Mouse (Mus musculus) retina, embryonic 14.5 days (tissue): ENCODE measurements around the gene Bin2.

ENCODE experiments used
- DNase-seq: peaks from one replicate; pipeline ENCODE4 v3.0.0-alpha.2; 2015; ENCODE audit warnings: low spot score

The Bin2 gene

DNA sequence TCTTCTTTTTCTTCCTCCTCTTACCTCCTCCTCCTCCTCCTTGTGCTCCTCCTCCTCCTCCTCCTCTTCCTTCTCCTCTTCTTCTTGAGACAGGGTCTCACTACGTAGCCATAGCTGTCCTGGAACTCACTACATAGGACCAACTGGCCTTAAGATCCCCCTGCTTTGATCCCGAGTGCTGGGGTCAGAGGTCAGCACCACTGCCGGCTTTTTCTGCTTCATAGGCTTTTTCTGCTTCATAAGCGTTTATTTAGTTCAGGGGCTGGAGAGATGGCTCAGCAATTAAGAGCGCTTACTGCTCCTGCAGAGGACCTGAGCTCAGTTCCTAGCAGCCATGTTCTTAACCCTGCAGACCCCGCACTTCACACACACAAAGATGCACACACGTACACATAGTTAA, 12.4 kb upstream of the Bin2 start:
- DNase-seq, result peak; percentile 49

DNA sequence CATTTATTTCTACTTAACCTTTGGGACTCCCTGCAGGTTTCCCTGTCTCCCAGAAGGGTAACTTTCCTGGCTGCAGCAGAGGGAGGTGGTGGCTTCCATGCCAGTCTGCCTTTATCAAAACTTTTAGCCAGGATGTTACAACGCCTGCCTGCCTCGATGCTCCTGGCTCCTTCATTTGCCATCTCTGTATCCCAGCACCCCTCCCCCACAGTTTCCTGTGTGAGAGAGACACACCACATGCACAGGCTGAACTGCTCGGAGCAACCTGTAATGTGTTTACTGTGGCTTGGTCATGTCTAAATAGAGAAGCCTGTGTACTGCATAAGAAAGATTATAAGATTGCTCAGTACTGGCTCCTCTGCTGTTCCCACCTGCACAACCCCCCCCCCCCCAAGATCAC, 11.0 kb upstream of the Bin2 start:
- DNase-seq, result no peak

DNA sequence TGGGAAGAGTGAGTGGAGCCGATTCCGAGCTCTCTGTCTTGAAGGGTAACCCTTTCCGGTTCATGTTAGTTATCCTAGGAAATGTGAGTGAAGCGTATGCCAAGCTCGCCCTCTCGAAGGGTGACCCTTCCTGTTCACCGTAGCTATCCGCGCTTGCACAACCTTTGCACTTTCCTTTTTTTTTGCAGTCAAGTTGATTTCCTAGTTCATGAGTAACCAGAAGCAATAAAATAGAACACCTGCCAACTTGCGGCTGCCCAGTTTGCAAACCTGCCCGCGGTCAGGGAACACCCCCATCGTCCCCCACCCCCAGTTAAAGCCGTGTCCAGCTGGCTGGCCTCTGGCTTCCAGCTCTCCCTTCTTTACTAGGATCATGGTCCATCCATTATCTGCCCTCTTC, 9.7 kb upstream of the Bin2 start:
- DNase-seq, result no peak

DNA sequence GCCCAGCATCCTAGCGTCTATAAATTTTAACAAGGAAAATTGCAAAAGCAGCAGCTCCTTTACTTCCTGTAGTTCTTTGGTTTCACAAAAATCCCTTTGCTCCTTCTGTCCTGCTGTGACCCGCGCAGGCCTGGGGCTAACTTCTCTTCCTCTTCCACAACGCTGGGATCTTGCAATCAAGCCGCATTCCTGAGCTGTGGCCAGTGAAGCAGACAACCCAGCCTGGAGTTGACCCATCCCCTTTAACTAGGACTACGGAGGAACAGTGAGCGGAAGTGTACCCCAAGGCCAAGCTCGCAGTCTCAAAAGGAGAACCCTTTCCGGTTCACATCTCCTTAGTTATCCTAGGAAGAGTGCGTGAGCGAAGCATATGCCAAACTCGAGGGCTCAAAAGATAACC, 9.2 kb upstream of the Bin2 start:
- no peak for DNase-seq

DNA sequence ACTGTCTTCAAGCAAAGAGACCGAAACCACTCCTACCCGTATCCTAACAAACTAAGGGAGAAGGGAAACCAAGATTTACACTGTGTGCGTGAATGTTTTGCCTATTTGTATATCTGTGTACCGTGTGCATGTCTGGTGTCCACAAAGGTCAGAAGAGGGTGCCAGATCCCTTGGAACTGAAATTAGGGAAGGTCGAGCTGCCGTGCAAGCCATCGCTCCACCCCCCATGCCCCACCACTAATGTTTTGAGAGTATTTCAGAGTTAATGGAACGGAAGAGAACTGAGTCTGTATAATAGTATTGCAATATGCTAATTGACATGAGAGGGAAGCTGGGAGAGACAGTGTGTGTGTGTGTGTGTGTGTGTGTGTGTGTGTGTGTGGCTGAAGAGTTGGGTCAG, 8.3 kb upstream of the Bin2 start:
- DNase-seq, result no peak

DNA sequence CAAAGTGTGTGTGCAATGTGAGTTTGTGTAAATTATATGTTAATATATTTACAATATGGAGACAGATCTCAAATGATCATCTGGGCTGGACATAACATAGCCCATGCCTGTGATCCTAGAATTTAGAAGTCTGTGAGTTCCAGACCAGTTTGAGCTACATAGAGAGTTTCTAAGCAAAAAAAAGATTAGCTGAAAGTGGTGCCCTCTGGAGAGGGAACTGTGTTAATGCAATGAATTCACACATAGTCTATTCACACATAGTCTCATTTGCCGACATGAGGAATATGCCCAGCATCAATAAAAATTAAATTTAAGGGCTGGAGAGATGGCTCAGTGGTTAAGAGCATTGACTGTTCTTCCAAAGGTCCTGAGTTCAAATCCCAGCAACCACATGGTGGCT, 7.2 kb upstream of the Bin2 start:
- DNase-seq, result no peak

DNA sequence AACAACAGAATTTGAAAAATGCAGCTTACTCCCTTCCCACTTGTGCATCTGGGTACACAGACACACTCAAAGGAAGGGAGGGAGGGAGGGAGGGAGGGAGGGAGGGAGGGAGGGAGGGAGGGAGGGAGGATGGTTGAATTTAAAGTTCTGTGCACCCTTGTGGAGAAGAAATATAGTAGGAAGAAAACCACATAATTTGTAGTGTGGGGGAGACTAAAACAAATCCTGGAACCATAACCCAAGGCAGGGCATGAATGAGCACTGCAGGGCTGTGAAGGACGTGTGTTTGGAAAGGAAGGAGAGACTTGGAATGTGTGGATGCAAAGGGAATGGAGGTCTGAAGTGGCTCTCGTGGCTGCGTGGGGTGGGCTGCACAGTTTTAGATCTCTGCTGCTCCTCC, 6.1 kb upstream of the Bin2 start:
- DNase-seq, result no peak

DNA sequence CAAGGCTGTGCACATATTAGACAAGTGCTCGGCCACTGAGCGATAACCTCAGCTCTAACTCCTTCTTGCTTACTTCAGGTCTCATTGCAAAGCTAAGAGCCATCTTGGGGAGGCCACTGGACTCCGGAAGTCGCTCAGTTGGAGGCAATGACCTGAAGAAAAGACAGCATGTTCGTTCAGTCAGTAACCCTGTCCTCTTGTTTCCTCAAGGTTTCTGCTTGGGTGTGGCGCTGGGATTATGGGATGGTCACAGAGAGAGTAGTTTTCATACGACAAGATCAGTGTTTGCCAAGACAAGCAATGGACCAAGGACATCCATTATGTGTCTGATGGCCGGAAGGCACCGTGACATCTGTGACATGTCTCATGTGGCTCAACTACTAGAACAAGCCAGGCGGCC, 5.2 kb upstream of the Bin2 start:
- DNase-seq, result no peak

DNA sequence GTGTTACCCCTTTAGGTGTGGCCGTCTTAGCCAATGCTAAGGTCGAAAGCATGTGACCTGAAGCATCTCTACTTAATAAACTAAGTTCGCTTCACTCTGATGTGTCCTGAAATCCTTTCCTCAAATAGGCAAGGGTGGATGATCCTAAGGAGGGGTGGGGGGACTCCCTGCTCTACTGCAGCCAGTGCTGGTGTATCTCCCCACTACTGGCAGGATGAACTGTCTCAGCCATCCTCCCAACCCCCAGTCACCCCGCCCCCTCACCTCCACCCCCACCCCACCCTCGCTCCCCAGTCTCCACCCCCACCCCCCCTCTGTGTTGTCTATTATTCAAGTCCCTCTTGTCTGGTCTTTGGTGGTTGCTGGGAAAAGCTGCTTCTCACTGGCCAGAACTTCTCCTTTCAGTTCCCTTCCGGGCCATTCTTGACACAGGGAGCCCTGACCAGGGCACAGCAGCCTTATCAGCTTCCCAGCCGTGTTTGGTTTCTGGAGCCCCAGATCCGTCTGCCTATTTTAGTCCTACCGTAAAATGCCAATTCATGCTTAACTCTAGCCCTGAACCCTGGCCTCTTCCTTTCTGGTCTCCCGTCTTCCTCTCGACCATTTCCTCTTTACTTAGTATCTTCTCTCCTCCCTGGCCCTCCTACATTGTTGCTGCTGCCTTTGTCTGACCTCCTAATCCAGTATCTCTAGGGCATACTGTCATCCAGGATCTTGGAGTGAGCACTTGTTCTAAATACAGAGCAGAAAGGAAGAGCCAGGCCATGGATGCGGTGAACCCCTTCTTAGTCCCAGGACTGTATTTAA, 4.4 kb upstream of the Bin2 start:
- DNase-seq, result no peak

DNA sequence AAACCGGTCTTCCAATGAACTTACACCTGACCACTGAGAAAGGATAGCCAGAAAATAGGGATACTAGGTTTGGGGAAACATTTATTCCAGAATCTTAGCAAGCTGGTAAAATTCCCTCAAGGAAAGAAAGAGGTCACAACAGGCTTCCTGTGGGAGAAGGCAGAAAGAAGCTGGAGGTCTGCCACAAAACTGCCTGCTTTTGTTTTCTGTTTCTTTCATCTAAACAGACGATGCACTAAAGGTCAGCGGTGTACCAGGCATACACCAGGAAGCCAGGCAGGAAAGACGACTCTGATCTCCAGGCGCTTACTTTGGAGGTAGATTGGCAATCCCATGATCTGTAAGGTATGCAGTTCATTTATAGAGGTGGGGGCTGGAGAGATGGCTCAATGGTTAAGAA, 1.5 kb upstream of the Bin2 start:
- DNase-seq, result no peak

DNA sequence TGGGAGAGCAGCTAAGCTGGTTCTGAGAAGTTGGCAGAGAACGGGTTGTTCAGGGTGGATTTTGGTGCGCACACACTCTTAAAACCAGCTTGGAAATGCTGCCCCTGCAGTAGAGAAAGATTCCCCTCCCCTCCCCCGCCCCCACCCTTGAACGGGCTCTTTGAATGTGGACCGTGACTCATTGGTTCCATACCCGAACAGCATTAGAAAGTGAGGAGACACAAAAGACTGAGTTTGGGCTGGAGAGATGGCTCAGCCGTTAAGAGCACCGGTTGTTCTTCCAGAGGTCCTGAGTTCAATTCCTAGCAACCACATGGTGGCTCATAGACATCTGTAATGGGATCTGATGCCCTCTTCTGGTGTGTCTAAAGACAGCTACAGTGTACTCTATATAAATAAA, 651 bp upstream of the Bin2 start:
- no peak for DNase-seq

DNA sequence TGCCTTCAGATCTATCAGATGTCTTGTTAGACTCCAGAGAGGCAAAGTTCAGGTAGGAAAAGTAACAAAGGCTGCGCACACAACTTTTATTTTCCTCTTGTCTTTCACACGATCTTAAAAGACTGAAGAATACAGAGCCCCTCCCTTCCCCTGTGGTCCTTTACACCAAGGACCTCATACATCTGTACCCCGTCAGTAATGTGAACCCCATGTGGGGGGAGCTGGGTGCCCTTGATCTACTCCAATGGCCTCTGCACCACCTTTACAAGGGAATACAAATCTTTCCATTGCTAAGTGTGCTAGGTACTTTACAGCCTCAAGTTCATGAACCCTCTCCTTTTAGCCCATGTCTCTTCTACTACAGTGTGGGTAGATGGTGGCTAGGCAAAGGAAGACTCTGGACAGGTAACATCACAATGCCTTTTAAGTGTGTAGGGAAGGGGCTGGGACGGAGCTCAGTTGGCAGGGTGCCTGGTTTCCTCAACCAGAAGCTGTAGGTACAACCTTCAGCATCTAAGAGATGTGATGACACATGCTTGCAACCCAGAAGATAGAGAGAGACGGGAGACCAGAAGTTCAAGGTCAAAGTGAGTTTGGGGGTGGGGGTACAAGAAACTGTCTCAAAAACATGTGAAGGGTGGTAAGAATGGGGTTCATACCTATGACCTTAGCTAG, 1.3 kb downstream of the Bin2 start:
- no peak for DNase-seq

DNA sequence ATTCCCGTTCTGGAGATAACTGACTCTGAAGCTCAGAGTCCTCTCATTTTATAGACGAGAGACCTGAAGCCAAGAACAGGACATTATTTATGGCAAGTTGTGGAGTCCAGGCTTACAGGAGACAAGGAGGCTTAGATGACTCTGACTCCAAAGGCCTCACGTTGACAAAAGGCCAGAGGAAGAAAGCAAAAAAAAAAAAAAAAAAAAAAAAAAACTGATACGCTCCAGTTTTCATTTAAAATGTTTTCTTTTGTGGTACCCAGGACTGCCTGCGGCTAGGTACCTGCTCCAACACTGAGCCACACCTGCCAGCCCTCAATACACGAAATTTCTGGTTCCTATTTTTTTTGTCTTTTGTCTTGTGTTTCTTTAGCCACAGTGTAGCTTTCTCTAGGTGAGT, 1.9 kb downstream of the Bin2 start:
- no peak for DNase-seq

DNA sequence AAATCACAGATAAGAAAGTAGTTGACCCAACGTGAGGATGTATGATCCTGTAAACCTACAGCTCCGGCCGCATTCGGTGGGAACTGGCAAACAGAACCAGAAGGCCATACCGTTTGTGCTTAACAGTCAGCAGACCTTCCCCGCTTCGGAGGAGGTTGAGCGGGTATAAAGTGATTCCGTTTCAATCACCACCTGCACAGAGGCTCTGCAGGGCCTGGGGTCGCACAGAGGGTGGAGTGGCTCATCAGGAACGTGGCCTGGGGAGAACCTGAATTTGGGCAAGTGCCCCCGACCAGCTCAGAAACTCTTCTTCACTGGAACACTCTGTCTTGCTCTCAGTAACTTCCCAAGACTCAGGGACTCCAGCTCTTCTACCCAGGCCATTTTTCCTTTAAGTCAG, 2.5 kb downstream of the Bin2 start:
- DNase-seq, result no peak

DNA sequence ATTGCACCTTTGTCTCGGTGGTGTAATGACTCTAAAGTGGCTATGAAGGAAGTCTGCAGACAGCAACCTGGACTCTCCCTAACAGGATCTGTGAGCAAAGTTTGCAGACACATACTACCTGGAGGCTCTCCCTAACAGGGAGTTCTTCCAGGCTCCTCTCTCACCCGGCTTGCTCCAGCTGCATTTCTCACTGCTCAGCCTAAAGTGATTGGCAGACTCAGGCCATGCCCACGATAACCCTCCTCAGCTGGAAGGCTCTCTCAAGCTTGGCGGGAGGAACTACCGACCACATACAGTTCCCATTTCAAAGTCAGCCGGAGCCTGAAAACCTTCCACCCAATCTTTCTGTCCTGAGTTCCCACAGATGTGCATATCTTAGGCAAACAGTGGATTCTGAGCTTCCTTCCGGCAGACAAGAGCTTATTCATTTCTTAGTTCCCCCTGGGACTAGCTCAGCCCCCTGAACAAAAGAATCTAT, 3.1 kb downstream of the Bin2 start:
- DNase-seq, result no peak

DNA sequence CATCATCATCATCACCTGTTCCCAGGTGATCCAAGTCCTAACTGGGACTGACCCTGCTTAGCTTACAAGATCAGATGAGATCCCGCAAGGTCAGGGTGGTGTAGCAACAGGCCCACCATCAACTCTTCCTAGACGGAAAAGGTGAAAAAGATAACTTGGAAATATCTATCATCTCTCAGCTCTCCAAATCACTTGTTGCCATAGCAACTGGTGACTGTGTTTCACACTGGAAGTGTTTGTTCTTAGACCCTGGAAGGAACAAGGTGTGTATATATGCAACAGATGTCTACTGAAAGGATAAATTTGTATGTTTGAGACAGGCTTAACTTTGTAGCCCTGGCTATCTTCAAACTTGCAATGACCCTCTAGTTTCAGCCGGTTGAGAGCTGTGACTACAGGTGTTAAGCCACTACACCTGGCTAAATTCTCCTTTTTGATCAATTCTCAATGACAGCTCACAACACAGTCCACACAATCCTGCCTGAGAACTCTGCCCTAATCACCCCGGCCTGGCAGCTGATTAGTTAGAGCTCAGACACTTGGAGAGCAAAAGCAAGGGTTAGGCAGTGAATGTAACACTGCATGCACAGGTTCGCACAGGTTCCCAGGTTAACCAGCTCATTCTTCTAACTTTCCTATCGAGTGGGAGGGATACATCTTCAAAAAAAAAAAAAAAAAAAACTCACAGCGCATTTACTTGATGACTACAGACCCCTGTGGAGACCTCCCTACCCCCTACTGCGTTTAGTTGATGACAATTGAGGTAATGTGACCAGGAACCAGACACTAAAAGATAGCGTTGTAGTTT, 3.7 kb downstream of the Bin2 start:
- no peak for DNase-seq

DNA sequence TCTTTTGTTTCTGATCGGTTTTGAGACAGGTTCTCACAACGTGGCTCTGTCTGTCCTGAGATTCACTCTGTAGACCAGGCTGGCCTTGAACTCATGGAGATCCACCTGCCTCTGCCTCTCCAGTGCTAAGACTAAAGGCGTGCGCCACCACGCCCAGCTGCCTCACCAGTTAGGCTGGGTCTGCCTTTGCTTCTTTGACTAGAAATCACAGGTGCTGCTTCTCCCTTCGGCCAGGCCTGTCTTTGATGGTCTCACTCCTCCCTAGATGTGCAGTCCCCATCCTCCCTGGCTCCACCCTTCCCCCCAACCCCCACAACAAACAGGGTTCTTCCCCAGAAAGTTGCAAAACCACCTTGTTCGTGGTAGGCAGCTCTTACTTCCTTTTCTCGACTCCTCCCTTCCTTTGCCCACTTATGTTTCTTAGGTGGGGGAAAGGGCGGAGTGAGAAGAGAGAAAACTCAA, 4.5 kb downstream of the Bin2 start:
- DNase-seq, result no peak

DNA sequence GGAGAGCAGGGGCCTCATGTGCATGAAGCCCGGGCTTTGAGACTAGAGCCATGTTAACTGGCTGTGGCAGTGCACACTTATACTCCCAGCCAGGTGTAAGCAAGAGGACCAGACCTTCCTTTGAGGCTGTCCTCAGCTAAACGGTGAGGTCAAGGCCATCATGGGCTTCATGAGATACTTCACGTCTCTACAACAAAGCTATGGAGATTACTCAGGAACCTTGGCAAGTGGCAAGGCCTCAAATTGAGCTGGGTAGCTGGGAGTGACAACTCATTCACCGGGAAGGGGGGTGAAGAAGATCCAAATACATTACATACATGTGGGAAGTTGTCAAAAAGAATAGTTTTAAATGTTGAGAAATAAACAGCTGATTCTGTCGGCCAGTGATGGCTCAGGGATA, 8.5 kb downstream of the Bin2 start:
- no peak for DNase-seq

DNA sequence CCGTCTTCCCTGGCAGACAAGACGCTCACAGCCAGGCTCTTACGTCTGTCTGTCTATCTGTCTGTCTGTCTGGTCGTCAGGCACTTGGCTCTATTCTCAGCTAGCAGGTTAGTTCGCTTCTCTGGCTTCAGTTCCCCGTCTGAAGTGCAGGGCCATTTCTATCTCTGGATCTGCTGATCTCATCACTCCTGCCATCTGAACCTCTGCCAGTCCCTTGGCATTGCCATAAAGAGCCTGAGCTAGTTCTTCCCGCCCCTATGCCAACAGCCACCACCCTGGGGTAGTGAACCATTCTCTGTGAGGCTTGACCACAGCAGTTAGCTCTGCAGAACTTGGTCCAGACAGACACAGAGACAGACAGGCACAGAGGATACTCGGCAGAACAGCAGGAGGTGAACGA, 9.0 kb downstream of the Bin2 start:
- no peak for DNase-seq

DNA sequence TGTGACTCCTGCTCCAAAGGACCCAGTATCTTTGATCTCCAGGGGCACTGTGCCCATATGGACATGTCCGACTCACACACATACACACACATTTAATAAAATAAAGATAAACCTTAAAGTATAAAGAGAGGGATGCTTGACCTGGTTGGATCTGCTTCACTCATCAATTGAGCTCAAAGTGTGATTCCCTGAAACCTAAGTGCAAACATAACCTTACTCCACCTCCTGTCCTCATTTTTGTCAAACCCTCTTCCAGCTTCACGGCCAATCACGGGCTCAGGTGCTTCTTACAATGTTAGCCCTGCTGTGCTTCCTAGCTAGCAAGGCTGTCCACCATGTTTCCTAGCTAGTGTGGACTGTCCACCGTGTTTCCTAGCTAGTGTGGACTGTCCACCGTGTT, 14.2 kb downstream of the Bin2 start:
- no peak for DNase-seq

DNA sequence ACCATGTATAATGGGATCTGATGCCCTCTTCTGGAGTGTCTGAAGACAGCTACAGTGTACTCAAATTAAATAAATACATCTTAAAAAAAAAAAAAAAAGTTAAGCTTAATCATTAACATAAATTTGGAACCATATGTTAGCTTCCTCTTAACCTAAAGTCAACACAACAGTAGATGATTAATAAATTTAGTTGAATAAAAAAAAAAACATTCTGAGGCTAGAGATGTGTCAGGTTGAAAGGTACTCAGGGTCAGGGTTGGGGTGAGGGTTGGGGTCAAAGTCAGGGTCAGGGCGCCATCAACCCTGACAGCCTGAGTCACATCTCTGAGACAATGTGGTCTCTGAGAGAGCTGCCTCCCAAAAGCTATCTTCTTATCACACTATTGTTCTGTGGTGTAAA, 15.1 kb downstream of the Bin2 start:
- no peak for DNase-seq

DNA sequence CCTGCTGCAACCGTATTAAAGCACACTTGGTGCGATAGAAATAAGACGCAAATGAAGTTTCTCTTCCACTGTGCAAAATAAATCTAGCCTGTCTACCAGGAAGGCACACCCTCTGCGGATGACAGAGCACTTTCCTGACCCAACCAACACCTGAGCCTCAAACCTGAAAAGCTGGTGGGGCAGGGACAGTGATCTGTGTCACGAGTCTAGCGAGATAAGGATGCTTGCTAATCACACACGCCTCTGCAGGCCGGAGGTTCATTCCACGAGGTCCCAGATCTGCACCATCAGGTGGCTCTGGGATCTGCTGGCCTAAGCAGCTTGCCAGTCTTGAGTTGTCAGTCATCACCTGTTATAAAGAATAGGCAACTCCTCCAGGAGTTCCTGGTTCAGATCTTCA, 17.7 kb downstream of the Bin2 start:
- no peak for DNase-seq

DNA sequence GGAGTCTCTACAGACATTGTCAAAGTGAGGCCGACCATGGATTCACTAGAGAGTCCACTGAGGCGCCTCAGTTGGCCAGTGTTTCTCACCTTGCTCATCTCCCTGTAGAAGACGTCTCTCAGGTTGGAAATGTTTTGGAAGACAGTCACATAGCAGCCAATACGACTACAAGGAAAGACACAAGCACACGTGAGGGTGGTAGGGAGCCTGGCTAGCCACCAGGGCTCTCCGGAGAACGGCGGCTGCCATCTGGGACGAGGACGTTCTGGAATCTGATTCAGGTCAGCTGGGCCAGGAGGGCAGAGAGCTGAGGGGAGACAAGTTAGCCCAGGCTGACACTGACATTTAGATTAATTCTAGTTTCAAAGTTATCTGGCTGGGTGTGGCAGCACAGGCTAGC, 19.2 kb downstream of the Bin2 start:
- DNase-seq, result no peak
